ENCODE assay signal across 13 mouse cellular contexts in genomic region chr13:59392828-59393227, GRCm38 (mm10).
"Had no signal": no experiment of that assay in that cellular context is flagged by ENCODE, and none has a peak within 500 bp of the region (broad histone marks: within the 10 kb centered on the region; RNA-seq: fewer than 3 reads in every experiment).

No protein-coding gene starts in this region.

- DNase-seq: kidney, adult 11 months; kidney, adult 8-10 months; kidney, postnatal 10 days; kidney, postnatal 36 days; liver, embryonic 13.5 days; lung, adult 2 months; retina, postnatal 1 day; spleen, adult 18-20 months; thymus, postnatal 25 days had no signal

- H3K4me2 ChIP-seq: intestine, embryonic 15.5 days; kidney, embryonic 15.5 days; liver, embryonic 13.5 days; midbrain, embryonic 12.5 days; stomach, embryonic 15.5 days had no signal

- H3K27me3 ChIP-seq: intestine, embryonic 15.5 days; kidney, embryonic 15.5 days; liver, embryonic 13.5 days; midbrain, embryonic 12.5 days; stomach, embryonic 15.5 days had no signal

- H3K36me3 ChIP-seq: intestine, embryonic 15.5 days; kidney, embryonic 15.5 days; liver, embryonic 13.5 days; midbrain, embryonic 12.5 days; stomach, embryonic 15.5 days had no signal

- H3K4me3 ChIP-seq: intestine, embryonic 15.5 days; kidney, embryonic 15.5 days; liver, embryonic 13.5 days; midbrain, embryonic 12.5 days; stomach, embryonic 15.5 days had no signal
